Mouse (Mus musculus) stomach, postnatal 0 days (tissue): ENCODE measurements around the gene Ubl3.

Experiments used
- CTCF ChIP-seq: IDR thresholded peaks from 2 replicates; pipeline ENCODE4 v1.5.1; 2016; ENCODE audit warnings: antibody characterized with exemption, low read depth, mild to moderate bottlenecking, moderate library complexity
- EP300 ChIP-seq: optimal IDR thresholded peaks from 2 replicates; pipeline ENCODE3; 2016; ENCODE audit warnings: antibody characterized with exemption

DNA sequence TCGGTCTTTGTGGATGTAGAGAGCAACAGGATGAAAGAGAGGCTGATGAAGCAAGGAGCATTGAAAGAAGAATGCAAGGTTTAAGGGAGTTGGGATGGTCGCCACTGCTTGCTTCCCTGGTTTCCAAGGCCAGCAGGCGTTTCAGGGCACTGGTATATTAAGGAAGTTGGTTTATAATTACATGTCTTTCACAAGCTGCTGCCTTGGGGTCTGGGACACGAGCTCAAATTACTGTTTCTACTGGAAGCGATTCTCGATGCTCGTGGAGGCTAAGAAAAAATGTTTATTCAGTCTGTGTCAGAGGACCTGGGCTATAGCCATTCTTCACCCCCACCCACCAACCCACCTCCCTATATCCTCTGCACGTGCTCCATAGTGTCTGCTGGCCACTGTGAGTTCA lies 25.8 kb upstream of the Ubl3 start:
- no peak for TF ChIP-seq CTCF
- TF ChIP-seq EP300 = no peak
